19 mouse cellular contexts compared by ENCODE assay signal in the genomic region with DNA sequence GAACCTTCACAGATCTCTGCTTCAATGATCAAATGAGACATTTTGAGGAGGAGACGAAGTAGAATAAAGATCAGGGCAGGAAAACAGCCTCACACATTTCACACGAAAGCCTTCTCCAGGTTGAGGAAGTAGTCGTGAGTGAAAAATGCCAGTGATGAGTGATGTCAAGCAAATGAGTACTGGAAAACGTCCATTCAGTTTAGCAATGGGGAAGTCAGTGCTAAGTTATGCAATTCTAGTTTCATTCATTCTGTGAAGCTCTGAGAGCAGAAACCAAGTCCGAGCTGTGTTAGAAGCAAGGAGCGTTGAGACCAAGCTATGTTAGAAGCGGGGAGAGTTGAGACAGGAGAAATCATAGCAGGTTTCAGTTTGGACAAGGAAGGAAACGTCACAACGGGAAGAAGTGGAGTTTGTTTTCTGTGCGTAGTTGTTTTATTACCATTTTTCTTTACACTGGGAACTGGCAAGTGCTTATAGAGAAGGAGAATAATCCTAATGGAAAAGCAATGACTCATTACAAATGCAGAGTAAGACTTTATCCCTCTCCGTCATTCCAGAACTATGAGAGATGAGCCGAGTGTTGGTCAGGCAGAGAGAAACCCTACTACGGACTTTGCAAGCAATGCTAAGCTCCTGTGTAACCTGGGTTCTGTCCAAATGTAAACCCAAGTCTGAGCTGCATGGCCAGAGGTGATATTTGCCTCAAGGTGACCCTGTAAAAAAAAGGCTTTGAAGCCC.
DNase-seq lines count a peak whose midpoint lies in the region; ATAC-seq and TF ChIP-seq lines count a peak whose summit lies in the region.
"Had no signal": no experiment of that assay in that cellular context is flagged by ENCODE, and none has a peak within 500 bp of the region (broad histone marks: within the 10 kb centered on the region; RNA-seq: fewer than 3 reads in every experiment).

No protein-coding gene starts in this region.

- ATAC-seq in Patski: peak; percentile 33
- peak; percentile 87 for ATAC-seq in hematopoietic stem cell, adult 5-6 weeks (replicated peaks in 1 of 2; ENCODE audit: insufficient read depth in 1 of 2, low FRiP score in 2 of 2, low TSS enrichment in 1 of 2, low read depth in 1 of 2, poor library complexity in 2 of 2, severe bottlenecking in 2 of 2)
- ATAC-seq: intestine, postnatal 0 days; liver, postnatal 0 days had no signal

- H3K36me3 ChIP-seq in splenic B cell, adult 2 months (ENCODE audit: control insufficient read depth, insufficient read depth, low read length, poor library complexity, severe bottlenecking): no peaks in the 10 kb centered on the region
- H3K36me3 ChIP-seq: embryonic facial prominence, embryonic 13.5 days; limb, embryonic 13.5 days had no signal

- H3K27me3 ChIP-seq in Patski: no peaks in the 10 kb centered on the region
- H3K27me3 ChIP-seq in splenic B cell, adult 2 months (ENCODE audit: control insufficient read depth, insufficient read depth, low read length, poor library complexity, severe bottlenecking): no peaks in the 10 kb centered on the region
- H3K27me3 ChIP-seq: embryonic facial prominence, embryonic 13.5 days; limb, embryonic 13.5 days had no signal

- H3K4me3 ChIP-seq in layer of hippocampus, adult 2 months: no peak overlapping the region
- H3K4me3 ChIP-seq: embryonic facial prominence, embryonic 13.5 days; limb, embryonic 13.5 days had no signal

- no peak overlapping the region for H3K27ac ChIP-seq in layer of hippocampus, adult 2 months
- H3K27ac ChIP-seq: embryonic facial prominence, embryonic 13.5 days; hindbrain, embryonic 14.5 days; limb, embryonic 13.5 days had no signal

- CTCF ChIA-PET in Patski (lab: Charles Lee): interaction anchor here (0.7 to 6.4 kb wide), 7 partner anchors 13 to 65 kb away, joined by 3 to 47 read pairs (median 5); no protein-coding TSS in a partner anchor

- no peak for TF ChIP-seq CTCF in Patski (IDR thresholded peaks at IDR 0.05)
- no peak for TF ChIP-seq CTCF in layer of hippocampus, adult 2 months (conservative IDR thresholded peaks at IDR 0.05)

- peak; percentile 31 for DNase-seq in lung, postnatal 25 days (ENCODE audit: low spot score)
- no peak for DNase-seq in lung, postnatal 4 days
- DNase-seq in Patski (ENCODE audit: low read depth, low spot score): no peak
- DNase-seq in splenic B cell, adult 2 months (ENCODE audit: low read depth, low spot score): peak; percentile 2
- no peak for DNase-seq in frontal cortex, postnatal 25 days (ENCODE audit: low spot score in 2 of 2)
- DNase-seq in layer of hippocampus, adult 2 months (ENCODE audit: low spot score in 2 of 2): no peak
- DNase-seq in left cerebral cortex, adult 18-20 months (ENCODE audit: low spot score in 2 of 2): no peak
- DNase-seq: adrenal gland, adult 8-10 months; cerebellum, postnatal 25 days; heart, postnatal 10 days; kidney, postnatal 36 days; liver, postnatal 0 days; right cerebral cortex, adult 18-20 months; thymus, postnatal 25 days had no signal

- in situ Hi-C loops in Patski (cut with MboI; ENCODE audit: low pct_unique_long_range_greater_than_20kb): no loop called here

- POLR2A ChIA-PET in Patski (lab: Charles Lee): interaction anchor here (0.9 kb wide), 2 partner anchors 13 to 54 kb away, joined by 3 to 5 read pairs; no protein-coding TSS in a partner anchor

Comparison
In these comparisons a context has a peak if more than half of its experiments do, and no peak if none do; other contexts are left out.
1. DNase-seq: peak in lung, postnatal 25 days (single experiment) and splenic B cell, adult 2 months (single experiment); none in lung, postnatal 4 days (0 of 2), Patski (single experiment), frontal cortex, postnatal 25 days (0 of 2), layer of hippocampus, adult 2 months (0 of 2) and left cerebral cortex, adult 18-20 months (0 of 2).